Comparison of ENCODE assay signal across 31 mouse cellular contexts in the genomic region with DNA sequence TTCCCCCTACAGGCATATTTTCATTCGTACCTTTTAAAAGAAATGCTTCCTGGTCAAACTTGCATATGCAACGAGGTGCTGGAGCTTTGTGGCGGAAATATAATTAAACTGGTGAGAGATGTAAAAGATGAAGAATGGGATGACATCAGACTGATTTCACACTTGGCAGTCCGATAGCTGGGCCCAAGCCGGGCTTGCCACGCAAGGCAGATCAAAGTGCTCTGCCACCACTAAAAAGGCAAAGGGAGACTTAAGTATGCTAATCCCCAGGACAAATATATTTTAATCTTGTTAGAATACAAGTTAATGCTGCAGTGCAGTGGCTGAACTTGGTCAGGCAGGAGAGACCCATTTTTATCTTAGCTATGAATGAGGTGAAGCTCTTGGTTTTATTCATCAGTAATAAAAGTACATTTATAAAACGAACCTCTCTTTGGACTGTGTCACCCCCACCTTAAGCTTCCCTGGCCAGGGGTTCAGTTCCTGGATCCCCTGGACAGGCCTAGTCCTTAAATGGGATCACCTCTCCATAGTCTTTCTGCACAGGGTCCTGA. TPM values are rescaled to one million over a fixed set of nuclear protein-coding genes. Genes with fewer than 3 reads are reported as not detected.
DNase-seq lines count a peak whose midpoint lies in the region; ATAC-seq and TF ChIP-seq lines count a peak whose summit lies in the region.
"Had no signal": no experiment of that assay in that cellular context is flagged by ENCODE, and none has a peak within 500 bp of the region (broad histone marks: within the 10 kb centered on the region; RNA-seq: fewer than 3 reads in every experiment).

No protein-coding gene starts in this region.

- ATAC-seq in hindbrain, embryonic 11.5 days (ENCODE audit: low FRiP score) = no peak
- ATAC-seq in midbrain, embryonic 11.5 days (ENCODE audit: low FRiP score) = peak; percentile 47
- no peak for ATAC-seq in midbrain, postnatal 0 days (ENCODE audit: low FRiP score)
- ATAC-seq in midbrain, embryonic 13.5 days = 0 out of 2 replicates have a peak, but pooled peaks have one; percentile 31
- ATAC-seq in midbrain, embryonic 15.5 days (replicated peaks) = peak; percentile 45
- ATAC-seq: activated CD4-positive, CD25-positive, alpha-beta regulatory T cell, adult 4 months; CD4-positive, CD25-positive, alpha-beta regulatory T cell, adult 4 months; forebrain, embryonic 13.5 days; forebrain, embryonic 15.5 days; Patski had no signal

- H3K36me3 ChIP-seq in hindbrain, embryonic 10.5 days = no peaks in the 10 kb centered on the region
- no peaks in the 10 kb centered on the region for H3K36me3 ChIP-seq in hindbrain, embryonic 11.5 days (ENCODE audit: control insufficient read depth, insufficient read depth, low read length)
- H3K36me3 ChIP-seq in midbrain, embryonic 11.5 days (ENCODE audit: control insufficient read depth, insufficient read depth, low read length) = no peaks in the 10 kb centered on the region
- H3K36me3 ChIP-seq in midbrain, postnatal 0 days (ENCODE audit: insufficient read depth, low read length) = no peaks in the 10 kb centered on the region
- H3K36me3 ChIP-seq in midbrain, embryonic 13.5 days = no peaks in the 10 kb centered on the region
- no peaks in the 10 kb centered on the region for H3K36me3 ChIP-seq in midbrain, embryonic 15.5 days (replicated peaks)
- H3K36me3 ChIP-seq: embryonic facial prominence, embryonic 10.5 days; embryonic facial prominence, embryonic 12.5 days; forebrain, embryonic 15.5 days; G1E had no signal

- no peaks in the 10 kb centered on the region for H3K9me3 ChIP-seq in hindbrain, embryonic 10.5 days
- no peaks in the 10 kb centered on the region for H3K9me3 ChIP-seq in hindbrain, embryonic 11.5 days (ENCODE audit: control insufficient read depth, low read length)
- no peaks in the 10 kb centered on the region for H3K9me3 ChIP-seq in midbrain, embryonic 11.5 days (ENCODE audit: control insufficient read depth, low read length)
- H3K9me3 ChIP-seq in midbrain, postnatal 0 days (ENCODE audit: low read length) = no peaks in the 10 kb centered on the region
- no peaks in the 10 kb centered on the region for H3K9me3 ChIP-seq in midbrain, embryonic 13.5 days
- H3K9me3 ChIP-seq in midbrain, embryonic 15.5 days = no peaks in the 10 kb centered on the region
- H3K9me3 ChIP-seq: embryonic facial prominence, embryonic 10.5 days; embryonic facial prominence, embryonic 12.5 days; forebrain, embryonic 13.5 days; forebrain, embryonic 15.5 days; G1E had no signal

- H3K9ac ChIP-seq in hindbrain, embryonic 11.5 days (ENCODE audit: low read depth, low read length) = no peak overlapping the region
- no peak overlapping the region for H3K9ac ChIP-seq in midbrain, embryonic 11.5 days (ENCODE audit: low read length)
- H3K9ac ChIP-seq in midbrain, postnatal 0 days (replicated peaks; ENCODE audit: low read length, poor library complexity, severe bottlenecking) = no peak overlapping the region
- no peak overlapping the region for H3K9ac ChIP-seq in midbrain, embryonic 13.5 days (replicated peaks)
- no peak overlapping the region for H3K9ac ChIP-seq in midbrain, embryonic 15.5 days
- H3K9ac ChIP-seq: embryonic facial prominence, embryonic 12.5 days; forebrain, embryonic 13.5 days; forebrain, embryonic 15.5 days had no signal

- 0 out of 2 replicates have a peak overlapping the region, but pooled peaks have one; percentile 9 for H3K4me3 ChIP-seq in hindbrain, embryonic 10.5 days
- H3K4me3 ChIP-seq in hindbrain, embryonic 11.5 days (ENCODE audit: low read depth, low read length) = no peak overlapping the region
- no peak overlapping the region for H3K4me3 ChIP-seq in midbrain, embryonic 11.5 days (ENCODE audit: low read depth, low read length)
- H3K4me3 ChIP-seq in midbrain, postnatal 0 days (ENCODE audit: low read depth, low read length) = no peak overlapping the region
- no peak overlapping the region for H3K4me3 ChIP-seq in midbrain, embryonic 13.5 days (replicated peaks)
- no peak overlapping the region for H3K4me3 ChIP-seq in midbrain, embryonic 15.5 days
- H3K4me3 ChIP-seq: embryonic facial prominence, embryonic 10.5 days; embryonic facial prominence, embryonic 12.5 days; forebrain, embryonic 13.5 days; forebrain, embryonic 15.5 days had no signal

- 0 out of 2 replicates have a peak overlapping the region, but pooled peaks have one; percentile 57 for H3K27ac ChIP-seq in hindbrain, embryonic 10.5 days
- H3K27ac ChIP-seq in hindbrain, embryonic 11.5 days (ENCODE audit: low read depth, low read length) = no peak overlapping the region
- peak overlapping the region; percentile 26; the same call in 1 of the 2 replicates for H3K27ac ChIP-seq in midbrain, embryonic 11.5 days (ENCODE audit: low read depth, low read length)
- H3K27ac ChIP-seq in midbrain, postnatal 0 days (ENCODE audit: low read depth, low read length) = no peak overlapping the region
- peak overlapping the region; percentile 53; the same call in 1 of the 2 replicates for H3K27ac ChIP-seq in midbrain, embryonic 13.5 days
- 0 out of 2 replicates have a peak overlapping the region, but pooled peaks have one; percentile 18 for H3K27ac ChIP-seq in midbrain, embryonic 15.5 days
- H3K27ac ChIP-seq: embryonic facial prominence, embryonic 10.5 days; embryonic facial prominence, embryonic 12.5 days; forebrain, embryonic 13.5 days; forebrain, embryonic 15.5 days had no signal

- H3K27me3 ChIP-seq in hindbrain, embryonic 10.5 days (ENCODE audit: insufficient read depth, poor library complexity, severe bottlenecking) = peaks cover 93% of the 10 kb centered on the region
- peaks cover 58% of the 10 kb centered on the region for H3K27me3 ChIP-seq in hindbrain, embryonic 11.5 days (ENCODE audit: control insufficient read depth, insufficient read depth, low read length)
- peaks cover 51% of the 10 kb centered on the region for H3K27me3 ChIP-seq in midbrain, embryonic 11.5 days (ENCODE audit: control insufficient read depth, insufficient read depth, low read length)
- H3K27me3 ChIP-seq in midbrain, postnatal 0 days (ENCODE audit: insufficient read depth, low read length) = peaks cover 12% of the 10 kb centered on the region
- peaks cover 94% of the 10 kb centered on the region for H3K27me3 ChIP-seq in midbrain, embryonic 13.5 days
- H3K27me3 ChIP-seq in midbrain, embryonic 15.5 days (replicated peaks) = peaks cover 29% of the 10 kb centered on the region
- H3K27me3 ChIP-seq: CH12.LX had no signal

- no peak for DNase-seq in hindbrain, embryonic 10.5 days (ENCODE audit: low spot score)
- DNase-seq in hindbrain, embryonic 11.5 days (ENCODE audit: low spot score) = no peak
- peak; percentile 91 for DNase-seq in midbrain, embryonic 11.5 days (ENCODE audit: low spot score, missing footprints)
- no peak for DNase-seq in midbrain, postnatal 0 days (ENCODE audit: low spot score)
- no peak for DNase-seq in left cerebral cortex, postnatal 14 days (ENCODE audit: low spot score in 2 of 2)
- no peak for DNase-seq in embryo, embryonic 9.5 days (ENCODE audit: extremely low spot score)
- DNase-seq: adrenal gland, adult 8-10 months; adrenal gland, postnatal 14 days; adrenal gland, postnatal 36 days; B cell, adult 2 months; cerebellum, adult 11 months; cerebellum, adult 18-20 months; cerebellum, adult 8-10 months; cerebellum, adult 9-11 months; cerebellum, postnatal 14 days; cerebellum, postnatal 36 days; embryo, embryonic 11 days had no signal

- no peak overlapping the region for H3K4me2 ChIP-seq in hindbrain, embryonic 11.5 days (replicated peaks; ENCODE audit: low read depth, low read length)
- H3K4me2 ChIP-seq in midbrain, embryonic 11.5 days = peak overlapping the region; percentile 15; the same call in 1 of the 2 replicates
- no peak overlapping the region for H3K4me2 ChIP-seq in midbrain, postnatal 0 days (ENCODE audit: low read depth, low read length, poor library complexity, severe bottlenecking)
- H3K4me2 ChIP-seq in midbrain, embryonic 13.5 days (replicated peaks) = peak overlapping the region; percentile 27
- no peak overlapping the region for H3K4me2 ChIP-seq in midbrain, embryonic 15.5 days
- H3K4me2 ChIP-seq: embryonic facial prominence, embryonic 12.5 days; forebrain, embryonic 13.5 days; forebrain, embryonic 15.5 days had no signal

- peaks cover 49% of the 10 kb centered on the region for H3K4me1 ChIP-seq in hindbrain, embryonic 10.5 days (replicated peaks)
- no peaks in the 10 kb centered on the region for H3K4me1 ChIP-seq in hindbrain, embryonic 11.5 days (replicated peaks; ENCODE audit: control insufficient read depth, insufficient read depth, low read length)
- H3K4me1 ChIP-seq in midbrain, embryonic 11.5 days (ENCODE audit: control insufficient read depth, insufficient read depth, low read length) = peaks cover 34% of the 10 kb centered on the region
- H3K4me1 ChIP-seq in midbrain, postnatal 0 days (ENCODE audit: insufficient read depth, low read length) = no peaks in the 10 kb centered on the region; the same call in none of the 2 replicates
- H3K4me1 ChIP-seq in midbrain, embryonic 13.5 days (replicated peaks) = peaks cover 51% of the 10 kb centered on the region
- peaks cover 21% of the 10 kb centered on the region; the same call in 1 of the 2 replicates for H3K4me1 ChIP-seq in midbrain, embryonic 15.5 days
- H3K4me1 ChIP-seq: embryonic facial prominence, embryonic 12.5 days; forebrain, embryonic 15.5 days had no signal

- 12% methylated on average over 7 of the region's 7 CpGs for WGBS in hindbrain, embryonic 10.5 days
- WGBS in hindbrain, embryonic 11.5 days = 17% methylated on average over 7 of the region's 7 CpGs
- WGBS in midbrain, embryonic 11.5 days = 4% methylated on average over 7 of the region's 7 CpGs
- WGBS in midbrain, postnatal 0 days = 27% methylated on average over 7 of the region's 7 CpGs
- 3% methylated on average over 7 of the region's 7 CpGs for WGBS in midbrain, embryonic 13.5 days
- 13% methylated on average over 7 of the region's 7 CpGs for WGBS in midbrain, embryonic 15.5 days

- no peak for TF ChIP-seq CTCF in midbrain, postnatal 0 days (IDR thresholded peaks at IDR 0.05)

- intact Hi-C loops in left cerebral cortex, postnatal 14 days (cut with DNase I) = no loop called here

RNA-seq across cellular contexts. Expression of a gene that starts 13.8 kb away (rescaled TPM):
- 0.50 and 0.88 TPM in 2 replicates for polyA plus RNA-seq in hindbrain, embryonic 10.5 days (2016; fragmentation: Nextera tagmentation; extraction: Ambion mirVana)
- 1.1 and 1.2 TPM in 2 replicates for polyA plus RNA-seq in hindbrain, embryonic 11.5 days (2014; fragmentation: Nextera tagmentation; extraction: Ambion mirVana)
- 2.4 and 2.9 TPM in 2 replicates for polyA plus RNA-seq in midbrain, embryonic 11.5 days (2014; fragmentation: Nextera tagmentation; extraction: Ambion mirVana)
- 49.5 and 62.0 TPM in 2 replicates for total RNA-seq in midbrain, postnatal 0 days (2014; rRNA removed)
- 0.86 and 1.0 TPM in 2 replicates for polyA plus RNA-seq in midbrain, postnatal 0 days (2015; fragmentation: Nextera tagmentation; extraction: Ambion mirVana)
- 1.9 and 2.2 TPM in 2 replicates for polyA plus RNA-seq in midbrain, embryonic 13.5 days (2015; fragmentation: Nextera tagmentation; extraction: Ambion mirVana)
- 0.93 and 1.5 TPM in 2 replicates for polyA plus RNA-seq in midbrain, embryonic 15.5 days (2015; fragmentation: Nextera tagmentation; extraction: Ambion mirVana)
- total RNA-seq in left cerebral cortex, postnatal 14 days (2021) = under 1 TPM; 0.13 to 0.44 TPM
- total RNA-seq: CH12.LX; common myeloid progenitor, adult 5-6 weeks; G1E had no signal
- polyA plus RNA-seq: activated CD4-positive, CD25-positive, alpha-beta regulatory T cell, adult 4 months; CD4-positive, CD25-positive, alpha-beta regulatory T cell, adult 4 months; embryonic facial prominence, embryonic 10.5 days; embryonic facial prominence, embryonic 12.5 days; embryonic facial prominence, embryonic 14.5 days; forebrain, embryonic 11.5 days; forebrain, embryonic 15.5 days; G1E had no signal

Comparison
In these comparisons a context has a peak if more than half of its experiments do, and no peak if none do; other contexts are left out.
1. H3K27ac ChIP-seq: peak in hindbrain, embryonic 10.5 days (single experiment), midbrain, embryonic 11.5 days (single experiment), midbrain, embryonic 13.5 days (single experiment) and midbrain, embryonic 15.5 days (single experiment); none in hindbrain, embryonic 11.5 days (single experiment) and midbrain, postnatal 0 days (single experiment).
2. ATAC-seq: peak in midbrain, embryonic 11.5 days (single experiment), midbrain, embryonic 13.5 days (single experiment) and midbrain, embryonic 15.5 days (single experiment); none in hindbrain, embryonic 11.5 days (single experiment) and midbrain, postnatal 0 days (single experiment).
3. H3K4me2 ChIP-seq: peak in midbrain, embryonic 11.5 days (single experiment) and midbrain, embryonic 13.5 days (single experiment); none in hindbrain, embryonic 11.5 days (single experiment), midbrain, postnatal 0 days (single experiment) and midbrain, embryonic 15.5 days (single experiment).